In genomic region chr7:99516092-99516813, GRCm38 (mm10) we compare ENCODE assay signal across 18 mouse cellular contexts. TPM values are rescaled to one million over a fixed set of nuclear protein-coding genes. Genes with fewer than 3 reads are reported as not detected.
DNase-seq lines count a peak whose midpoint lies in the region; ATAC-seq and TF ChIP-seq lines count a peak whose summit lies in the region.
"Had no signal": no experiment of that assay in that cellular context is flagged by ENCODE, and none has a peak within 500 bp of the region (broad histone marks: within the 10 kb centered on the region; RNA-seq: fewer than 3 reads in every experiment).

No protein-coding gene starts in this region.

- H3K4me1 ChIP-seq in cerebellum, adult 2 months (ENCODE audit: control insufficient read depth, insufficient read depth, low read length), result no peaks in the 10 kb centered on the region
- H3K4me1 ChIP-seq in heart, embryonic 12.5 days (replicated peaks), result peaks cover 15% of the 10 kb centered on the region
- peaks cover 45% of the 10 kb centered on the region for H3K4me1 ChIP-seq in liver, embryonic 12.5 days
- H3K4me1 ChIP-seq: embryonic facial prominence, embryonic 15.5 days; forebrain, embryonic 13.5 days; midbrain, embryonic 15.5 days had no signal

- no peak overlapping the region for H3K4me3 ChIP-seq in cerebellum, adult 2 months (replicated peaks; ENCODE audit: insufficient read depth, low read depth, low read length)
- H3K4me3 ChIP-seq in heart, embryonic 12.5 days, result no peak overlapping the region
- H3K4me3 ChIP-seq in liver, embryonic 12.5 days, result no peak overlapping the region
- H3K4me3 ChIP-seq: embryonic facial prominence, embryonic 15.5 days; forebrain, embryonic 13.5 days; limb, embryonic 13.5 days; midbrain, embryonic 15.5 days had no signal

- TF ChIP-seq CTCF in cerebellum, adult 2 months (IDR thresholded peaks at IDR 0.05; ENCODE audit: borderline replicate concordance, insufficient read depth, low read depth, low read length), result no peak

- H3K4me2 ChIP-seq in heart, embryonic 12.5 days, result 0 out of 2 replicates have a peak overlapping the region, but pooled peaks have one; percentile 1
- peak overlapping the region; percentile 39 for H3K4me2 ChIP-seq in liver, embryonic 12.5 days
- H3K4me2 ChIP-seq: embryonic facial prominence, embryonic 15.5 days; forebrain, embryonic 13.5 days; limb, embryonic 13.5 days; midbrain, embryonic 15.5 days had no signal

- H3K9ac ChIP-seq in heart, embryonic 12.5 days, result no peak overlapping the region
- 0 out of 2 replicates have a peak overlapping the region, but pooled peaks have one; percentile 36 for H3K9ac ChIP-seq in liver, embryonic 12.5 days
- H3K9ac ChIP-seq: embryonic facial prominence, embryonic 15.5 days; forebrain, embryonic 13.5 days; limb, embryonic 13.5 days; midbrain, embryonic 15.5 days had no signal

- peak; percentile 29 to 37 for DNase-seq in cerebellum, adult 2 months
- DNase-seq in cerebellum, adult 9-11 months, result no peak
- DNase-seq in heart, adult 8-10 months (ENCODE audit: low spot score), result no peak
- no peak for DNase-seq in liver
- no peak for DNase-seq in lung, postnatal 25 days (ENCODE audit: low spot score)
- DNase-seq: heart, postnatal 4 days; kidney, postnatal 14 days; layer of hippocampus, adult 9-11 months had no signal

- no peaks in the 10 kb centered on the region for H3K27me3 ChIP-seq in cerebellum, adult 2 months (ENCODE audit: control insufficient read depth, insufficient read depth, low read length)
- H3K27me3 ChIP-seq in heart, embryonic 12.5 days (replicated peaks), result no peaks in the 10 kb centered on the region
- no peaks in the 10 kb centered on the region for H3K27me3 ChIP-seq in liver, embryonic 12.5 days (replicated peaks)
- H3K27me3 ChIP-seq: CH12.LX; embryonic facial prominence, embryonic 15.5 days; forebrain, embryonic 13.5 days; limb, embryonic 13.5 days; midbrain, embryonic 15.5 days had no signal

- no peak for TF ChIP-seq POLR2A in cerebellum, adult 2 months (IDR thresholded peaks at IDR 0.05; ENCODE audit: borderline replicate concordance, insufficient read depth, low read length)

- peak; percentile 56; the same call in 1 of the 2 replicates for ATAC-seq in heart, embryonic 12.5 days (ENCODE audit: insufficient number of reproducible peaks, low FRiP score)
- ATAC-seq in liver, embryonic 12.5 days, result peak; percentile 62
- ATAC-seq in frontal cortex, adult (ENCODE audit: low TSS enrichment), result no peak
- ATAC-seq: forebrain, embryonic 13.5 days; hindbrain, embryonic 16.5 days; intestine, postnatal 0 days; midbrain, embryonic 15.5 days had no signal

- H3K27ac ChIP-seq in cerebellum, adult 2 months (ENCODE audit: insufficient read depth, low read length), result no peak overlapping the region
- peak overlapping the region; percentile 63 for H3K27ac ChIP-seq in heart, embryonic 12.5 days (ENCODE audit: poor library complexity, severe bottlenecking)
- H3K27ac ChIP-seq in liver, embryonic 12.5 days, result peak overlapping the region; percentile 91
- H3K27ac ChIP-seq: embryonic facial prominence, embryonic 15.5 days; forebrain, embryonic 13.5 days; limb, embryonic 13.5 days; midbrain, embryonic 15.5 days had no signal

- WGBS in cerebellum, adult 2 months, result 81% methylated on average over 9 of the region's 9 CpGs
- WGBS in heart, embryonic 12.5 days, result 53% methylated on average over 9 of the region's 9 CpGs
- 47% methylated on average over 9 of the region's 9 CpGs for WGBS in liver, embryonic 12.5 days (ENCODE audit: insufficient replicate concordance)

- no peaks in the 10 kb centered on the region for H3K9me3 ChIP-seq in heart, embryonic 12.5 days (replicated peaks)
- no peaks in the 10 kb centered on the region for H3K9me3 ChIP-seq in liver, embryonic 12.5 days (replicated peaks)
- H3K9me3 ChIP-seq: embryonic facial prominence, embryonic 15.5 days; forebrain, embryonic 13.5 days; midbrain, embryonic 15.5 days had no signal

- H3K36me3 ChIP-seq in heart, embryonic 12.5 days, result no peaks in the 10 kb centered on the region
- no peaks in the 10 kb centered on the region for H3K36me3 ChIP-seq in liver, embryonic 12.5 days
- H3K36me3 ChIP-seq: embryonic facial prominence, embryonic 15.5 days; limb, embryonic 13.5 days; midbrain, embryonic 15.5 days had no signal

RNA-seq across cellular contexts. Expression of gene Arrb1, which starts 19.0 kb away (rescaled TPM):
- polyA plus RNA-seq in cerebellum, adult 2 months (2012; rRNA removed), result 111 and 115 TPM in 2 replicates
- 13.4 and 14.5 TPM in 2 replicates for polyA plus RNA-seq in heart, embryonic 12.5 days (2016; fragmentation: Nextera tagmentation; extraction: Ambion mirVana)
- 10 to 100 TPM; 16.2 to 28.4 (median 19.5) TPM for total RNA-seq in heart, adult 8-10 months (2022)
- 134 and 136 TPM in 2 replicates for polyA plus RNA-seq in liver, embryonic 12.5 days (2016; fragmentation: Nextera tagmentation; extraction: Ambion mirVana)

RNA-seq across cellular contexts. Expression of gene Rps3, which starts 32.7 kb away (rescaled TPM):
- 391 and 434 TPM in 2 replicates for polyA plus RNA-seq in cerebellum, adult 2 months (2012; rRNA removed)
- polyA plus RNA-seq in heart, embryonic 12.5 days (2016; fragmentation: Nextera tagmentation; extraction: Ambion mirVana), result 459 and 490 TPM in 2 replicates
- 100 to 1,000 TPM; 305 to 381 (median 333) TPM for total RNA-seq in heart, adult 8-10 months (2022)
- 688 TPM in 2 replicates for polyA plus RNA-seq in liver, embryonic 12.5 days (2016; fragmentation: Nextera tagmentation; extraction: Ambion mirVana)

RNA-seq across cellular contexts. Expression of gene Klhl35, which starts 50.4 kb away (rescaled TPM):
- polyA plus RNA-seq in cerebellum, adult 2 months (2012; rRNA removed), result 1.1 and 1.4 TPM in 2 replicates
- 0.85 and 1.3 TPM in 2 replicates for polyA plus RNA-seq in heart, embryonic 12.5 days (2016; fragmentation: Nextera tagmentation; extraction: Ambion mirVana)
- total RNA-seq in heart, adult 8-10 months (2022), result not detected
- 0.14 and 0.32 TPM in 2 replicates for polyA plus RNA-seq in liver, embryonic 12.5 days (2016; fragmentation: Nextera tagmentation; extraction: Ambion mirVana)
- total RNA-seq: CH12.LX had no signal

Comparison
In these comparisons a context has a peak if more than half of its experiments do, and no peak if none do; other contexts are left out.
1. DNase-seq: peak in cerebellum, adult 2 months (2 of 2); none in cerebellum, adult 9-11 months (single experiment), heart, adult 8-10 months (single experiment), liver (single experiment) and lung, postnatal 25 days (single experiment).